Mouse (Mus musculus) spleen, postnatal 10 days (tissue): ENCODE data around the gene Jmjd1c.

Experiments
- DNase-seq, 2 experiments: peaks; one replicate each; pipeline ENCODE4 v3.0.0; 2021 to 2022; ENCODE audit warnings: low spot score in 2 of 2

Gene Jmjd1c

DNA sequence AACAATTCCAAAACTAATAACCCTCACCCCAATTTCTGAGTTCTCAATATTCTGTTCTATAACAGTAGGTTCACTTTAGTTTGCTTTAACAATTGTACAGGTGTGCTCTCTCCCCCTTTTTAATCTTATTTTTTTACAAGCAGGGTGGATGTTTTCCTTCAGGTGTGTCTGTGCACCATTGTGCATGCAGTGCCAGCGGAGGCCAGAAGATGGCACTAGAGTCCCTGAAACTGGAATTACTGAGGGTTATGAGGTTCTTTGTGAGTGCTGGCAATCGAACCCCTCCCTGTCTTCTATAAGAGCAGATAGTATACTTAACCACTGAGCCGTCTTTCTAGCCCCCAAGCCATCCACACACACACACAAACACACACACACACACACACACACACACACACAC is 96.4 kb downstream of the Jmjd1c start:
- DNase-seq = peak; percentile 29 to 68

DNA sequence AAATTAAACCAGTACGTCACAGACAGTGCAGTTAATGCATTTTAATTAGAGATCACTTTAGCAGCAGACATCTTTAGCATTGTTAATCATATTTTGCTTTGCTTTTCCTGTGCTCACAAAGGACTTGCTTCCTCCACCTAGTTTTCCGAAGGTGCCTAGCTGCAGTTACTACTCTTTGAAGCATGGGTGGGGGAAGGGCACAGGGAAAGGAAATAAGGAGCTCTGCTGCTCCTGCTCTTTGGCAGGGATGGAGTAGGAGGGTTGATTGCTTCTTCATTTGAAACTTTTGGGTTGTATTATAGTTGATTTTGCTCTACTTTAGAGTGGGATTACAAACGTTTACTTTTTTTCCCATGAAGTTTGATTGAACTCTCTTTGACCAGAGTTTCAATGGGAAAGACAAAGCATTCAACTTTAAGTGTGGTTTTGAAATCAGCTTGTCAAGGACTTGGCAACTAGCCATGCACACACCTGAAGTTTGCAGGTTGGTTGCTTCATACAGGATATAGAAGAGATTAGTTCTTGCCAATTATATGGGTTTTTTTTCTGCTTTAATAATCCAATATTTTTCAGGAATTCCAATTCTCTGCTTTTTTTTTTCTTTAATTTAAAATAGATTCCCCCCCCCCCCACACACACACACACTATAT is 97.2 kb downstream of the Jmjd1c start:
- DNase-seq = no peak

DNA sequence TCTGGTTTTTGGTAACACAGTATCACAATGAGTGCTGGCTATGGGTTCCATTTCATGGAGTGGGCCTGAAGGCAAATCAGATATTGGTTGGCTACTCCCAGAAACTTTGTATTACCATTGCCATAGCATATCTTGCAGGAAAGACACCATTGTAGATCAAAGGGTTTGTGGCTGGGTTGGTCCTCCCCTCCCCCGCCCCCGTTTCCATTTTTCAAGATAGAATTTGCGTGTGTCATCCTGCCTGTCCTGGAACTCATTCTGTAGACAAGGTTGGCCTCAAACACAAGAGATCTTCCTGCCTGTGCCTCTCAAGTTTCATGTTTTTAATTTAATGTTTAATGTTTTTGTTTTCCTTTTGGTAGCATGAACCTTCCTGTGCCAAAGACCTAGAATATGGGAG is 98.1 kb downstream of the Jmjd1c start:
- DNase-seq = no peak

DNA sequence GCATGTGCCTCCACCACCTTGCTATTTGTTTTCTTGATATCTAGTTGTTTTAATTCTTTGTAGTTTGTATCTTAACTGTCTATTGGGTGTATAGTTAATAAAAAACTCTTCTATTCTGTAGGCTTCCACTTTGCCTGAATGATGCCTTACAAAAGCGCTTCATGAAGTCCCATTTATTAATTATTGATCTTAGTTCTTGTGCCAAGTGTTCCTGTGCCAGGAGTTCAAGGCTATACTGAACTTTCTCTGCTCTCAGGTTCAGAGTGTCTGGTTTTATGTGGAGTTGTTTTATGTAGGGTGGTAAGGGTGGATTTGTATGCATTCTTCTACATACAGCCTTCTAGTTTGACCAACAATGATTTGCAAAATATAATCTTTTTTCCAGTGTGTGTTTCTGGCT is 99.7 kb downstream of the Jmjd1c start:
- no peak for DNase-seq

DNA sequence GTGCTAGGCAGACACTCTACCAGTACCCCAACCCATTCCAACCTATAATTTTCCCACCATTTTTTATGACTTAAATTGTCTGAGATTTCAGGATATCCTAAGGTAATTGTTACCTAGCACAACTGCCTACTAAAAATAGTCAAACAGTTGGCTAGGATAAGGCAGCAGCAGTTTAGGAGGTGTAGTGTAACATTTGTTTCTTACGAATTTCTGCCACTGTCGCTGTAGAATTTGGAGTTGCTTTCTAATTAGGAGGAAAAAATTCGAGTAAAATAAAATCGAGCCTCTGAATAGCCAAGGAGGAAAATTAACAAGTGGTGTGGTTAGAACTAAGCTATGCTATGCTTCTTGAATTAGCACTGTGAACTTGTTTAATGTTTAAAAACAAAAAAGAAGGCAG is 101.3 kb downstream of the Jmjd1c start:
- no peak for DNase-seq

DNA sequence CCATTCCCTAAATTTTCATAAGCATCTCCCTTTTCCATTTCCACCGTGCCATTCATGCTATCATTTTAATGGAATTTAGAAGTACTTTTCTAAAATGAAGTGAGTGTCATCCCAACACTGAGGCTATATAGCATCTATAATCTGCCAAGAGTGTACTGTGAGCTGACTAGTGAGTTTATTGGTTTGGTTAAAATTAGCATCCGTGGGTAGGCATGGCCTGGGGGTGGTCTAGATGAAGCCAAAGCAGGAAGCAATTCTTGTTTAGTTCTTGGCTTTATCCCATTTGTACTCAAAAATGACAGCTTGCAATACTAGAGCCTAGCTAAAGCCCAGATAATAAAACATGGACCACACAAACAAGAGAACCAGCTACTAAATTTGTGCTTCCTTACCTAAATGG is 101.9 kb downstream of the Jmjd1c start:
- no peak for DNase-seq

GRCm38 (mm10) chr10:67201769-67202168 is 105.8 kb downstream of the Jmjd1c start:
- no peak for DNase-seq

DNA sequence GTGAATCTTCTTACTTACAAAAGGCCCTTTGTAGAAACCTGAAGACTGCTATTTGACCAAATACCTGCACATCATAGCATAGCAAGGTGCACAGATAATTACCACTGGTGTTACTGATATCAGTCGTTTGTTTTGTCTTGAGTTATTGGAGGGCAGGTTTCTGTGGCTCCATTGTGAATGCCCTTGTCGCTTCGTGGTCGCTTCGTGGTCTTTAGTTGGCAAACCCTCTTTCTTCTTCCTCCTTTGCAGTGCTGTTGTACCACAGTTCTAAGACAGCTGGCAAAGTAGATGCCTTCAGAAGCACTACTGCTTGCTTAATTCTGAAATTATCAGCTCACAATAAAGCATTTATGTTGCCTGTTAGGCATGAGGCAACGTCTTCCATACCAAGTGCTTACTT is 106.5 kb downstream of the Jmjd1c start:
- no peak for DNase-seq

GRCm38 (mm10) chr10:67204652-67205407 is 108.9 kb downstream of the Jmjd1c start:
- peak; percentile 22 to 34 for DNase-seq

DNA sequence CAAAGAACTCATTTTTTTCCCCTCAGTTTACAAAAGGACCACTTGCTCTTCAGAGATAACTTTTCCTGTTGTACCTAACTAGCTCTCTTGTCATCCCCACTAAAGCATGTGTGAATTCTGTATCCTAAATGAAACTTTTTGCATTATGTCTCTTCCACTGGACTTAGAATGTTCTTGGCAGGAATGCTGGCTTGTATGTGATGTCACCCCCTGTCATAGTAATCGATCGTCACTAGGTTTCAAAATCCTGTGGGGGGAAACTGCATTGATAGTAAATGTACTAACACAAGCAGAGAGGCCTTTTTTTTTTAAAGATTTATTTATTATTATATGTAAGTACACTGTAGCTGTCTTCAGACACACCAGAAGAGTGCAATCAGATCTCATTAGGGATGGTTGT is 112.0 kb downstream of the Jmjd1c start:
- DNase-seq = no peak

- no peak for DNase-seq
Measured at GRCm38 (mm10) chr10:67209916-67210675, 114.2 kb downstream of the Jmjd1c start.

DNA sequence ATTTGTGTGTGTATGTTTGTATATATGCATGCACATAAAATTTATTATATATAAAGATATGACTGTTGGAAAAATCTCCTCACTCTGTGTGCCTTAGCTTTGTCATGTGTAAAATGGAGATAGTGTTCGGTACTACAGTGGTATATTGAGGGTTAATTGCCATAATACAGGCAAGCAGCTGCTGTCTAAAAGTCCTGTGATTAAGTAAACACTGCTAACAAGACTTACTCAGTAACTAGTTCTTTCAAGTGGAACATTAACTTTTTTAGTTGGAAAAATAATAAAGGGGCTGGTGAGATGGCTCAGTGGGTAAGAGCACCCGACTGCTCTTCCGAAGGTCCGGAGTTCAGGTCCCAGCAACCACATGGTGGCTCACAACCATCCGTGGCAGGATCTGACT is 116.1 kb downstream of the Jmjd1c start:
- no peak for DNase-seq

- no peak for DNase-seq
Measured at GRCm38 (mm10) chr10:67213720-67214119, 117.8 kb downstream of the Jmjd1c start.

DNA sequence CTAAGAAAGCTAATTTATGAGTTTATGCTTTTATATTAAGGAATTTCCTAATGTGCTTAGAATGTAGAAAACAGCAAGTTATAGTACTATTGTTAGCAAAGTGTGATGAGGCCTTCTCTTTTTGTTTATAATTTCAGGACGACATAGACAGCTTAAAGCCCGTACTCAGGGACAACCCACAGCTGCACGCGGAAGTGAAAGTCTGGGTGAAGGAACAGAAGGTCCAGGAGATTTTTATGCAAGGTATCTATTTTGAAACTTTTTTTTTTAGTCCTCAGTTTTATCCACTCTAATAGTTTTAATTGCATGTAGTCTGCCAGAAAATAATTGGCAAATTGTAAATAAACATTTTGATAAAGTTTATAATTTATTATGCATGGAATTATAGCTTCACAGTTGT is 119.2 kb downstream of the Jmjd1c start:
- DNase-seq = no peak

DNA sequence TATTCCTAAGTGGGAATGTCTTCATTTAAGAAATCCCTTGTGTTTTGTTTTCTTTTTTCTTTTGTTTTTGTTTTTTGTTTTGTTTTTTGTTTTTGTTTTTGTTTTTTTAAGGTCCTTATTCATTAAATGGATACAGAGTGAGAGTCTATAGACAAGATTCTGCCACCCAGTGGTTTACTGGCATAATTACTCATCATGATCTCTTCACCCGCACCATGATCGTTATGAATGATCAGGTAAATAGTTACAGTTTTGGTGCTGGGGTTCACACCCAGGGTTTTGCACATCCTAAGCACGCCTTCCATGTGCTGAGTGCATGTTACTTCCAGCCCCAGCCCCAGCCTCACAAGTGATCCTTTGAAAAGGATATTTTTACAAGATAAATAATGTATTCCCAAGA is 120.9 kb downstream of the Jmjd1c start:
- DNase-seq = no peak

- DNase-seq = no peak
Measured at GRCm38 (mm10) chr10:67218873-67219565, 123.1 kb downstream of the Jmjd1c start.

- DNase-seq = no peak
Measured at GRCm38 (mm10) chr10:67220251-67220650, 124.3 kb downstream of the Jmjd1c start.

DNA sequence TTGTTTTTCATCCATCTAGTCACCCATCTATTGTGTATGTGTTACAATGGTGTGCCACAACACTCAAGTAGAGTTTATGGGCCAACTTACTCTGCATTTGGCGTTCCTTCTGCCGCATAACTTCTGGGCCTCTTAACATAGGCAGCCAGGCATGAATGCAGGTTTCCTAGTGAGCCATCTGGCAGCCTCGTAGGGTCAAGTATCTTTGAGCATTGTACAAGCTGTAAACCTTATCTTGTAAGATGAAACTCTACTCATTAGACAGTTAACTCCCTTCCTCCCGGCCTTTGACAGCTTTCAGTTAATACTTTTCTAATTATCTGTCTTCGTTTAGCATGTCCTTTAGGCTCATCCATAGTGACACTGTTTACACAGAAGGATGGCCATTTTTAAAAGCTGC is 125.4 kb downstream of the Jmjd1c start:
- no peak for DNase-seq

DNA sequence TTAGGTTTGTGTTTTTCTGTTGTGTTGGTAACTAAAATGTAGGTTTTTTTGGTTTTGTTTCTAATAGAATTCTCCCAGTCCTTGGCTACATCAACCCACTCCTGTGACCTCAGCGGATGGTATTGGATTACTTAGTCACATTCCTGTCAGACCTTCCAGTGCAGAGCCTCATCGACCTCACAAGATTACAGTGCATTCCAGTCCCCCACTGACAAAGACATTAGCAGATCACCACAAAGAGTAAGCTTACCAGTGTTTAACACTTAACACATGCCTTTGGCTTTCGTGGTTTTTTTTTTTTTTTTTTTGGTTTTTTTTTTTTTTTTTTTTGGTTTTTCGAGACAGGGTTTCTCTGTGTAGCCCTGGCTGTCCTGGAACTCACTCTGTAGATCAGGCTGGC is 128.0 kb downstream of the Jmjd1c start:
- no peak for DNase-seq

- no peak for DNase-seq
Measured at GRCm38 (mm10) chr10:67225528-67225927, 129.6 kb downstream of the Jmjd1c start.

- peak in 1 of 2 experiments; percentile 39 for DNase-seq
Measured at GRCm38 (mm10) chr10:67226109-67226508, 130.2 kb downstream of the Jmjd1c start.

GRCm38 (mm10) chr10:67226543-67226942 is 130.6 kb downstream of the Jmjd1c start:
- no peak for DNase-seq
